Mouse (Mus musculus): ENCODE results near the gene Adra1d. TPM values are rescaled to one million over a fixed set of nuclear protein-coding genes. Genes with fewer than 3 reads are reported as not detected.
A peak's percentile ranks its signal among the peaks of the same experiment; 100 is the strongest.

The Adra1d gene
- polyA plus RNA-seq, 1 experiment from 2014 or later = 0.22 TPM

DNA sequence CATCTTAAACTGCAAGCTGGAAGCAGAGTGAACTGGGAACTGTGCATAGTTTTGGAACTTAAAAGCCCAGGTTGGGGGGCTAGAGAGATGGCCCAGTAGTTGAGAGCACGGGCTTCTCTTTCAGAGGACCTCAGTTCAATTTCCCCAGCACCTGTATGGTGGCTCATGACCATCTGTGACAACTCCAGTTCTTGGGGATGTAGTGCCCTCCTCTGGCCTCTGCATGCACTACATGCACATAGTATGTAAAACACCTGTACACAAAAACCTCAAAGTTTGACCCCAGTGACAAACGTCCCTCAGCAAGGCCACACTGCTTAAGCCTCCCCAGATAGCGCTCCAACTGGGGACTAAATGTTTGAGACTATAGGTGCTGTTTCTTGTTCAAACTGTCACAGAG is 35.0 kb downstream of the Adra1d start:
- ATAC-seq (ENCODE audit: insufficient read depth, low FRiP score) = no peak
- no peak overlapping the region for H3K27ac ChIP-seq (ENCODE audit: low read length)
- H3K4me3 ChIP-seq (replicated peaks; ENCODE audit: low read length) = no peak overlapping the region
- H3K4me2 ChIP-seq (ENCODE audit: low read depth, low read length) = no peak overlapping the region
- no peaks in the 10 kb centered on the region for H3K4me1 ChIP-seq (ENCODE audit: control insufficient read depth, insufficient read depth, low read length)
- H3K36me3 ChIP-seq (ENCODE audit: control insufficient read depth, insufficient read depth, low read length) = no peaks in the 10 kb centered on the region
- no peaks in the 10 kb centered on the region for H3K9me3 ChIP-seq (replicated peaks; ENCODE audit: control insufficient read depth, low read length)
- no peak overlapping the region for H3K9ac ChIP-seq (ENCODE audit: low read length)
- no peaks in the 10 kb centered on the region for H3K27me3 ChIP-seq (ENCODE audit: control insufficient read depth, insufficient read depth, low read length)
- WGBS = 63% methylated on average over 3 of the region's 3 CpGs

DNA sequence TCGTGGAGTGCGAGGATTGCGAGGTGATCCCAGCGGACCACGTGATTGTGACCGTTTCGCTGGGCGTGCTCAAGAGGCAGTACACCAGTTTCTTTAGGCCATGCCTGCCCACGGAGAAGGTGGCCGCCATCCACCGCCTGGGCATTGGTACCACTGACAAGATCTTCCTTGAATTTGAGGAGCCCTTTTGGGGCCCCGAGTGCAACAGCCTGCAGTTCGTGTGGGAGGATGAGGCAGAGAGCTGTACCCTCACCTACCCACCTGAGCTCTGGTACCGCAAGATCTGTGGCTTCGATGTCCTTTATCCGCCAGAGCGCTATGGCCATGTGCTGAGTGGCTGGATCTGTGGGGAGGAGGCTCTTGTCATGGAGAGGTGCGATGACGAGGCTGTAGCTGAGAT is 41.3 kb downstream of the Adra1d start:
- no peak overlapping the region for H3K4me2 ChIP-seq (ENCODE audit: low read depth, low read length)
- H3K9me3 ChIP-seq (replicated peaks; ENCODE audit: control insufficient read depth, low read length) = no peaks in the 10 kb centered on the region
- no peaks in the 10 kb centered on the region for H3K4me1 ChIP-seq (ENCODE audit: control insufficient read depth, insufficient read depth, low read length)
- WGBS = 95% methylated on average over 19 of the region's 19 CpGs
- H3K4me3 ChIP-seq (replicated peaks; ENCODE audit: low read length) = no peak overlapping the region
- no peak for ATAC-seq (ENCODE audit: insufficient read depth, low FRiP score)
- no peaks in the 10 kb centered on the region for H3K36me3 ChIP-seq (ENCODE audit: control insufficient read depth, insufficient read depth, low read length)
- H3K27ac ChIP-seq (ENCODE audit: low read length) = no peak overlapping the region
- H3K27me3 ChIP-seq (ENCODE audit: control insufficient read depth, insufficient read depth, low read length) = no peaks in the 10 kb centered on the region
- H3K9ac ChIP-seq (ENCODE audit: low read length) = no peak overlapping the region

DNA sequence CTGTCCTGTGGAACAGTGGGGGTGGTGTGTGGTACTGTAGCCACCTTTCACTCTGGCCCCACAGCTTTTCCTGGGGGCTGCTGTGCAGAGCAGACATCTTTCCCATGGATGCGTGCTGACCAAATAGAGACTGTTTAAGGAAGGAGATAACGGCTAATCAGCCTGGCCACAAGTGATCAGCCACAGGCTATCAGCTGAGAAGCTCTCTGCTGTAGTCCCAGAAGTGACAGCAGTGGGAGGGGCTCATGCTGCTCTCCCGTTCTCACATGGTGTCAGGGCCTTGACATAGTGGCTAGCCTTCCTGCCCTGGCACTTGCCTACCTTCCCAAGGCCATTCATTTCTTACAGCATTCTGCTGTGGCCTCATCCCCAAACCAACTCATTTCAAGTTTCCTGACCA is 43.3 kb downstream of the Adra1d start:
- Histone ChIP-seq H3K9me3 (replicated peaks; ENCODE audit: control insufficient read depth, low read length) (no peaks in the 10 kb centered on the region), H3K4me1 (ENCODE audit: control insufficient read depth, insufficient read depth, low read length) (peaks cover 3% of the 10 kb centered on the region; the same call in 1 of the 2 replicates), H3K4me3 (replicated peaks; ENCODE audit: low read length) (no peak overlapping the region), H3K27me3 (ENCODE audit: control insufficient read depth, insufficient read depth, low read length) (no peaks in the 10 kb centered on the region), H3K9ac (ENCODE audit: low read length) (no peak overlapping the region), H3K36me3 (ENCODE audit: control insufficient read depth, insufficient read depth, low read length) (no peaks in the 10 kb centered on the region), H3K27ac (ENCODE audit: low read length) (no peak overlapping the region), H3K4me2 (ENCODE audit: low read depth, low read length) (no peak overlapping the region)
- WGBS = 33% methylated on average over 3 of the region's 3 CpGs
- ATAC-seq (ENCODE audit: insufficient read depth, low FRiP score) = peak; percentile 40

- peaks cover 3% of the 10 kb centered on the region; the same call in 1 of the 2 replicates for H3K4me1 ChIP-seq (ENCODE audit: control insufficient read depth, insufficient read depth, low read length)
- ATAC-seq (ENCODE audit: insufficient read depth, low FRiP score) = no peak
- H3K4me2 ChIP-seq (ENCODE audit: low read depth, low read length) = no peak overlapping the region
- H3K4me3 ChIP-seq (replicated peaks; ENCODE audit: low read length) = no peak overlapping the region
- no peak overlapping the region for H3K27ac ChIP-seq (ENCODE audit: low read length)
- no peaks in the 10 kb centered on the region for H3K27me3 ChIP-seq (ENCODE audit: control insufficient read depth, insufficient read depth, low read length)
- 84% methylated on average over 4 of the region's 4 CpGs for WGBS
- H3K9ac ChIP-seq (ENCODE audit: low read length) = no peak overlapping the region
- no peaks in the 10 kb centered on the region for H3K9me3 ChIP-seq (replicated peaks; ENCODE audit: control insufficient read depth, low read length)
- H3K36me3 ChIP-seq (ENCODE audit: control insufficient read depth, insufficient read depth, low read length) = no peaks in the 10 kb centered on the region
These were observed 44.5 kb downstream of the Adra1d start for GRCm38 (mm10) chr2:131517550-131517949.

DNA sequence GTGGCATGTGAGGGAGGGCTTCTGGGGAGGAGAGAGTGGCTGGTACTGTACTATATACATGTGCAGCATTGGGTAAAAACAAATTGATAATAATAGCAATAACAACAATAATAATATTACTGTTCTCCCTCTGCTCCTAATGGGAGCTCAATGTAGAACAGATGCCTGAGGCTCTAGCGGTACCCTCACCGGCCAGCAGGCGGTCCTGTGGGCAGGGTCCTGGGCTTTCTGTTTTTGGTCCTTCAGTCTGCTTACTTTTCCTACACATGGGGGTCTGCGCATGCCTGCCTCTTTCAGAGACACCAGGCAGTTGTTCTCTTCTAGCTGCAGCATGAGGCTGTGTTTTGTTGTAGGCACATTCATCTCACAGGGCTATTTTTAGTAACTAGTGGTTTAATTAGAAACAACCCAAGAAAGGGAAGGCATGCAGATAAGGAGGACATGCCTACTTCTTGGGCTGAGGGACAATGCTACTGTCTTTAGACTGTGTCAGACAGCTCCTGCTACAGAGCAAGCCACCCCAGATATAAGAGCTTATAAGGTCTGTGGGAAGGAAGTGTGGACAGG is 47.9 kb downstream of the Adra1d start:
- 81% methylated on average over 4 of the region's 4 CpGs for WGBS
- Histone ChIP-seq H3K4me1 (ENCODE audit: control insufficient read depth, insufficient read depth, low read length) (peaks cover 9% of the 10 kb centered on the region), H3K9ac (ENCODE audit: low read length) (no peak overlapping the region), H3K27ac (ENCODE audit: low read length) (no peak overlapping the region), H3K4me3 (replicated peaks; ENCODE audit: low read length) (no peak overlapping the region), H3K27me3 (ENCODE audit: control insufficient read depth, insufficient read depth, low read length) (no peaks in the 10 kb centered on the region), H3K4me2 (ENCODE audit: low read depth, low read length) (no peak overlapping the region), H3K36me3 (ENCODE audit: control insufficient read depth, insufficient read depth, low read length) (no peaks in the 10 kb centered on the region), H3K9me3 (replicated peaks; ENCODE audit: control insufficient read depth, low read length) (no peaks in the 10 kb centered on the region)
- ATAC-seq (ENCODE audit: insufficient read depth, low FRiP score) = no peak

DNA sequence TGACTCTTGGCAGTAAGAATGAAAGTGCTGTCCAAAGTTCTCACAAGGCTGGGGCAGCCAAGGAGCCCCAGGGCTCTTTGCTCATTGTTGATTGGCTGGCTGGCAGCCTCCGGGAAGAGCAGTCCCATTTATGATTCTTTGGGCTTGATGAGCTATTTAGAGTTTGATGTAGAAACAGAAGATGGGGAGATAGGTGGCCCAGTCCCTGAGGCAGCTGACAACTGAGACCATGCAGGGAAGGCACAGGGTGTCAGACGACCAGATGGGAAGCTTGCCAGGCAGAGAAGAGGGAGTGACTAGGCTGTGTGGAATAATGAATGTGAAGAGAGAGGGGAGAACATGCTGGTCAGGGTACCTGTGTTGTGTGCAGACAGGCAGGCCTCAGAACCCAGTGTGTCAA is 48.6 kb downstream of the Adra1d start:
- Histone ChIP-seq H3K27me3 (ENCODE audit: control insufficient read depth, insufficient read depth, low read length) (no peaks in the 10 kb centered on the region), H3K27ac (ENCODE audit: low read length) (no peak overlapping the region), H3K4me1 (ENCODE audit: control insufficient read depth, insufficient read depth, low read length) (peaks cover 11% of the 10 kb centered on the region), H3K36me3 (ENCODE audit: control insufficient read depth, insufficient read depth, low read length) (no peaks in the 10 kb centered on the region), H3K9ac (ENCODE audit: low read length) (no peak overlapping the region), H3K9me3 (replicated peaks; ENCODE audit: control insufficient read depth, low read length) (no peaks in the 10 kb centered on the region), H3K4me3 (replicated peaks; ENCODE audit: low read length) (no peak overlapping the region), H3K4me2 (ENCODE audit: low read depth, low read length) (no peak overlapping the region)
- 40% methylated on average over 2 of the region's 2 CpGs for WGBS
- ATAC-seq (ENCODE audit: insufficient read depth, low FRiP score) = no peak

DNA sequence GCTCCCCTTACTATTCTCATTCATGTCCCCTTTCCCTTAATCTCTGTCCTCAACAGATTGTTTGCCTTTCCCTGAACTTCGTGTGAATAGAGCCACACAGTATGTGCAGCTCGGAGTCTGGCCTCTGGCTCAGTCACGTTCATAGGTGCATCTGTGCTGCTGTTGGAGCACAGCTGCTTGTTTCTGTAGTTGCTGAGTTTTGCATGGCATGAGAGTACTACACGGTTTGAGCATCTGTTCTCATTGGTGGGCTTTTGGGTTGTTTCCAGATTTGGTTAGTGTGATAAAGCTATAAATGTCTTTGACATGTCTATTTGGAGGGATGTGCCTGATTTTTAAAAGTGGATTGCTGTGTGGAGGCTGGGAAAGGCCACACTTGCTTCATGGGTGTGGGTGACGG is 51.6 kb downstream of the Adra1d start:
- H3K27ac ChIP-seq (ENCODE audit: low read length) = peak overlapping the region; percentile 7; the same call in 1 of the 2 replicates
- no peak overlapping the region for H3K9ac ChIP-seq (ENCODE audit: low read length)
- no peak overlapping the region for H3K4me2 ChIP-seq (ENCODE audit: low read depth, low read length)
- no peaks in the 10 kb centered on the region for H3K9me3 ChIP-seq (replicated peaks; ENCODE audit: control insufficient read depth, low read length)
- H3K36me3 ChIP-seq (ENCODE audit: control insufficient read depth, insufficient read depth, low read length) = no peaks in the 10 kb centered on the region
- H3K27me3 ChIP-seq (ENCODE audit: control insufficient read depth, insufficient read depth, low read length) = no peaks in the 10 kb centered on the region
- no peak for ATAC-seq (ENCODE audit: insufficient read depth, low FRiP score)
- 56% methylated on average over 5 of the region's 5 CpGs for WGBS
- H3K4me3 ChIP-seq (replicated peaks; ENCODE audit: low read length) = no peak overlapping the region
- peaks cover 25% of the 10 kb centered on the region for H3K4me1 ChIP-seq (ENCODE audit: control insufficient read depth, insufficient read depth, low read length)

- Histone ChIP-seq H3K36me3 (ENCODE audit: control insufficient read depth, insufficient read depth, low read length) (no peaks in the 10 kb centered on the region), H3K9me3 (replicated peaks; ENCODE audit: control insufficient read depth, low read length) (no peaks in the 10 kb centered on the region), H3K4me1 (ENCODE audit: control insufficient read depth, insufficient read depth, low read length) (peaks cover 22% of the 10 kb centered on the region), H3K4me2 (ENCODE audit: low read depth, low read length) (peak overlapping the region; percentile 51), H3K9ac (ENCODE audit: low read length) (peak overlapping the region; percentile 55), H3K4me3 (replicated peaks; ENCODE audit: low read length) (peak overlapping the region; percentile 21), H3K27ac (ENCODE audit: low read length) (peak overlapping the region; percentile 9; the same call in 1 of the 2 replicates), H3K27me3 (ENCODE audit: control insufficient read depth, insufficient read depth, low read length) (no peaks in the 10 kb centered on the region)
- WGBS = 12% methylated on average over 17 of the region's 17 CpGs
- ATAC-seq (ENCODE audit: insufficient read depth, low FRiP score) = peak; percentile 54; the same call in 1 of the 2 replicates
These were observed 52.3 kb downstream of the Adra1d start for GRCm38 (mm10) chr2:131509671-131510313.

- ATAC-seq (ENCODE audit: insufficient read depth, low FRiP score) = no peak
- no peak overlapping the region for H3K4me3 ChIP-seq (replicated peaks; ENCODE audit: low read length)
- H3K9ac ChIP-seq (ENCODE audit: low read length) = no peak overlapping the region
- H3K4me2 ChIP-seq (ENCODE audit: low read depth, low read length) = no peak overlapping the region
- no peaks in the 10 kb centered on the region for H3K36me3 ChIP-seq (ENCODE audit: control insufficient read depth, insufficient read depth, low read length)
- peaks cover 22% of the 10 kb centered on the region for H3K4me1 ChIP-seq (ENCODE audit: control insufficient read depth, insufficient read depth, low read length)
- H3K9me3 ChIP-seq (replicated peaks; ENCODE audit: control insufficient read depth, low read length) = no peaks in the 10 kb centered on the region
- 44% methylated on average over 2 of the region's 2 CpGs for WGBS
- H3K27ac ChIP-seq (ENCODE audit: low read length) = no peak overlapping the region
- H3K27me3 ChIP-seq (ENCODE audit: control insufficient read depth, insufficient read depth, low read length) = no peaks in the 10 kb centered on the region
These were observed 53.6 kb downstream of the Adra1d start for GRCm38 (mm10) chr2:131508501-131508900.
